Mouse (Mus musculus) ES-Bruce4 (cell line): ENCODE measurements at regions not wholly inside any gene's neighbourhood (a gene's known extent, or its start where the extent isn't known, plus 50 kb on each side); places are given as distances from the start of the nearest gene placed in this dataset.

Source experiments
- CTCF ChIP-seq: IDR thresholded peaks from one replicate; pipeline ENCODE4 v1.8.1; 2011; ENCODE audit warnings: low read depth, low read length
- EP300 ChIP-seq: IDR thresholded peaks from 2 replicates; pipeline ENCODE4 v1.6.1; 2011; ENCODE audit warnings: low read depth, low read length; ENCODE audit not compliant: insufficient read depth
- POLR2A ChIP-seq: IDR thresholded peaks from one replicate; pipeline ENCODE4 v1.8.1; 2011; ENCODE audit warnings: low read length; ENCODE audit not compliant: insufficient read depth

- TF ChIP-seq CTCF (no peak), POLR2A (no peak), EP300 (no peak)
These were observed 972.7 kb upstream of the Lcorl start for GRCm38 (mm10) chr5:46830114-46830513.
